Mouse (Mus musculus) mature B cell (primary cell): ENCODE results near the gene Hoxa6.

Experiments used
- in situ Hi-C: fragments of 300-500 bp; cut with MboI; formaldehyde crosslinking; loops from 2 replicates; pipeline ENCODE4 v1.14.3; 2019

Hoxa6 gene

DNA sequence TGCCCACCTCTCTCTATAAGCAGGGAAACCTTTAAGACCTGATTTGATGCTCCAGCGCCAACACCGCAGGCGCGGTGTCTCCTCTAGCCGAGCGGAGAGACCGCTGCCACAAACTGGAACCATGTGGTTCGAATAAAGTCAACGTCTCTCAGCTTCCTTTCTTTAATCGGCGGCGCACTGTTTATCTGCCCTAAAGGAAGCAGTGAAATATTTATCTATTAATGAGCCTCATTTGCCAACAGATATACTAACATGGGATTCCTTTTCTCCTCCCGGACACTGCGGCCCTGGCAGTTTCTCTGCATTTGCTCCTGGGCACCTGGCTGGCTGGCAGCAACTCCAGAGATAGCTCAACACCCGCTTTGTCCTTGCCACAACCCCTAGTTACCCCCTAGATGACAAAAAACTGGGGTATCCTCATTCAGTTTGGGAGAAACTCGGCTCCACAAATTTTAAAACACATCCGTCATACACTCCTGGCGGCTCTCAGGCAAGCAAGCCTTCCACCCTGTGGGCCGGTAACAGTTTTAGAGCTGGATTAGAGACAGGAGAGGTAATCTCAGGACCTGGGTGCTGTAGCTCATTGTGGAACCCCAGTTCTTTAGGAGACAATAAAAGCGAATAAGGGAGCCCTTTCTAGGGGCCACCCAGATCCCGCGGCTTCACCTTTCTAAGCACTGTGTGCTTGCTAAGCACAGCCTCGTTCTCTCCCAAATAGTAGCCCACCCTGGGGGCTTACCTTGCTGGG lies 9.5 kb upstream of the Hoxa6 start:
- in situ Hi-C loops, result no loop called here

DNA sequence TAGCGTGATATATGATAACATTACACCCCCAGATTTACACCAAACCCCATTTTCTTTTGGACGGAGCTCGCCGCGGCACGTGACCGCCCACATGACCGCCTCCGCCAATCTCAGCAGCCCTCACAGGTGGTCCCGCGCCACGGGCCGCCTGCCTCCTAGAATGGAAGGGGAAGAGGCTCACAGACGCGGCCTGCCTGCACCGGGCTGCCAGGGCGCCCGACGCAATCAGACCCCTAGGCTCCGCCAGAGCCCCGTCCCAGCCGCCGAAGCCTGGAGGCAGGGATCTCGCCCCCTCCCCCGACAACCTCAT lies 8.9 kb upstream of the Hoxa6 start:
- in situ Hi-C loops, result no loop called here

DNA sequence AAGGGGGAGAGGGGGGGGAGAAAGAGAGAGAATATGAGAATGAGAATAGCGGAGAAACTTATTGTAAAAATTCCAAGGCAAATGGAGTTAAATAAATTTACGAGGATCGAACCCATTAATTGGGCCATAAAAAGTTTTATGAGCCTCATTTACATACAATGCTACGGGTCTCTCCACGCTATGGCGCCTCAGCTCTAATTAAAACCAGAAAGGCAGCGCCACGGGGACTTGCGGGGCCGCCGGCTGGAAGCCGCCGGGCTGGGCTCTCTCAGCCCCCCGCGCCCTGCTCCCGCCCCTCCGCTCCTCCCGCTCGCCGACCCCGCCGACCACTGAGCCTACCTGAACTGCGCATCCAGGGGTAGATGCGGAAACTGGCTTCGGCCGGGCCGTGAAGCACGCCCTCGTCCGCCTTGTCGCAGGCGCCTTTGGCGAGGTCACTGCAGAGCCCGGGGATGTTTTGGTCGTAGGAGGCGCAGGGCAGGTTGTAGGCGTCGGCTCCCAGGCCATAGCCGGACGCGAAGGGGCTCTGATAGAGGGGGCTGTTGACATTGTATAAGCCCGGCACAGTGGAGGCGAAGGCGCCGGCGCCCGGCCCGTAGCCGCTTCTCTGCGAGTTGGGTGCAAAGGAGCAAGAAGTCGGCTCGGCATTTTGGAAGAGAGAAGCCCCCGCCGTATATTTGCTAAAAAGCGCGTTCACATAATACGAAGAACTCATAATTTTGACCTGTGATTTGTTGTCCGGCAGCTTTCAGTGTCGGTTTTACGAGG lies 8.4 kb upstream of the Hoxa6 start:
- in situ Hi-C loops, result no loop called here

DNA sequence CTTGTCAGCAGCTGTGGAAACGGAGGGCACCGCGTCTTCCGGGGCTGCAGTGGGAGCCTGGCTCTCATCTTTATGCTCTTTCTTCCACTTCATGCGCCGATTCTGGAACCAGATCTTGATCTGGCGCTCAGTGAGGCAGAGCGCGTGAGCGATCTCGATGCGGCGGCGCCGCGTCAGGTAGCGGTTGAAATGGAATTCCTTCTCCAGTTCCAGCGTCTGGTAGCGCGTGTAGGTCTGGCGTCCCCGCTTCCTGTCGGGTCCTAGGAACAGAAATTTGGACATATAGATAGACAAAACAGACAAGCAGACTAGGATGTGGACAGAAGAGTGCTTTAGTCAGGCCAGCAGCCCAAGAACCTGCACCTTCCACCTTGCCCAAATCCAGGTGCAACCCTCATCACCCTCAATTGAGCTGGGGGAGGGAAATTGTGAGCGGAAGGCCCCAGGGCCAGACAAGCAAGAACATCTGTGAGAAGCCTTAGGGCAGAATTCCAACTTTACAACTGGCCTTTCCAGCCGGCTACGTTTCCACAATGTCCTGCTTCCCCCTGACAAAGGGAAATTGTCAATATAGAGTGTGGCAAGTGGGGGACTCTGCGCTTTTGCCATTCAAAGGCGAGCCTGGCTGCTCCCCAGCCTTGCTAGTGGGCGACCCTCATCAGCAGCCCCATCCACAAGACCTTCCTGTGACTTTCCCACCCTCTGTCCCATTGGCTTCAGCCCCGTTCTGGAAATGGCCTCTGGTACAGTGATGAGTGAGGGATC lies 7.4 kb upstream of the Hoxa6 start:
- in situ Hi-C loops, result no loop called here

DNA sequence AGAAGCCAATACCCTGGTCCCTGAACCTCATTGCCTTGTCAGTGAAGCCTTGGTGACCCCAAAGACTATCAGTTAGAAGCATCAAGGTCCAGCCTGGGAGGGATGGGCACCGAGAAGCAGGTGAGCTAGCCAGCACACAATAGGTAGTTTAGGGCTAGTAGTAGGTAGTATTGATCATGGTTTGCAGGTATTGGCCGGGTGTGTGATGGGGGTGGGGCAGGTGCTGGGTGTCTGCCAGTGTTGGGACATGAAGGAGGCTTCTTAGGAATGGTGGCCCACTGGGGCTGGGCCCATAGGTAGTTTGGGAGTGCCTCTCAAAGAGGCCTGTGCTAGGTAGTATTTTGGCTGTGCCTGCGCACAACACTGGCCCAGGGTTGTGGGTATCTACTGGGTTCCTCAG lies 6.5 kb upstream of the Hoxa6 start:
- in situ Hi-C loops, result no loop called here

DNA sequence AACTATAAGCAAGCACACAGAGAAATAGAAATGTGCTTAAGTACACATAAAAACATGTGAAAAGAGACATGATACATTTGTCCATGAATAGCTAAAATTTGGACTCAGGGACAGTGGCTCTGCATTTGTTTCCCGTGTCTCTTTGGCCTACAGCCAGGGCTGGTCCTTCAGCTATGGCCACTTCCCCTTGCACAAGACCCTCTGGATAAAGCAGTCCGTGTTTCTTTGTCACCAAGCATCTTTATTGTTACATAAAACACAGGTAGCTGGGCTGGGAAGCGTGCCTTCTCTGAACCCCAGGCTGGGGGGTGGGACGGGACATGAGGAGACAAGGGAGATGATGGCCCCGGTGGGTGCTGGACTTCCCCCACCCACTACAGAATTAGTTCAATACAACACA lies 5.7 kb upstream of the Hoxa6 start:
- in situ Hi-C loops, result no loop called here

DNA sequence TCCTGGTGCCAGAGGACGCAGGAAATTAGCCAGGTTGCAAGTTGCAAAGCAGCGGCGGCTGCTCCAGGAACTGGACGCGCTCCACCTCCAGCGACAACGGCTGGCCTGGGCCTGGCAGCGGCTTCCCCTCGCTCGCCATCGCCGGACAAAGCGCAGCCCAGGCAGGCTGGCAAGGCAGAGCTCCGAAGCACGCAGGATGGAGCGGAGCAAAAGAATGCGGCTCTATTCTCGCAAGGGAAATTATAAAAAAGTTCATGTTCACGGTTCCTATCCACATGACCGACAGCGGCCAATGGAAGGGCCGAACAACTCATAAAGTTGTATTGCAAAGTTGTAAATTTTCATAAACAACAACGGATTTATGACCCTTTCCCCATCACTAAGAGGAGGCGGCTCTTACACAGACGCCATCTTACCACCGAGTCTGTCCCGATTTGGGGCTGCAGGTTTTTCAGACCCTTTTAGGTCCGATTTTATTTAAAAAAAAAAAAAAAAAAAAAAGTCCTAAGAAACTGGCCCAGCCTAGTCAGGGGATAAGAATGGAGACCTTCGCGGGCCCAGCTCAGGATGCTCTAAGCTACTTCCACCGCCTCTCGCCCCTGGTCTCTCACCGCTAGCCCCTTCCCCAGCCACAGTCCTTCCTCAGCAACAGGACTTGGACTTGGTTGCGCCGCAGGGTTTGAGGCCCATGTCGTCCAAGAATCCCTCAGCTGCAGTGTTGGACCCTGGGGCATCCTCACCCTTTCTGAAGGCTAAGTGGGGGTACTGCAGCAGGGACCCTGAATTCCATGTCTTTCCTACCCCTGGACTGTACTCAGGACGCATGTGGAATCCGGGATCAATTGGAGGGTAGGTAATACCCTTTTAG lies 4.8 kb upstream of the Hoxa6 start, which contains the start of the genes Hoxa3 and Gm28308:
TSS of gene Hoxa3 (minus strand) at position 218 of the 868 bp plus-strand sequence.
TSS of gene Gm28308 (minus strand) at position 221 of the 868 bp plus-strand sequence.
- in situ Hi-C loops, result no loop called here

DNA sequence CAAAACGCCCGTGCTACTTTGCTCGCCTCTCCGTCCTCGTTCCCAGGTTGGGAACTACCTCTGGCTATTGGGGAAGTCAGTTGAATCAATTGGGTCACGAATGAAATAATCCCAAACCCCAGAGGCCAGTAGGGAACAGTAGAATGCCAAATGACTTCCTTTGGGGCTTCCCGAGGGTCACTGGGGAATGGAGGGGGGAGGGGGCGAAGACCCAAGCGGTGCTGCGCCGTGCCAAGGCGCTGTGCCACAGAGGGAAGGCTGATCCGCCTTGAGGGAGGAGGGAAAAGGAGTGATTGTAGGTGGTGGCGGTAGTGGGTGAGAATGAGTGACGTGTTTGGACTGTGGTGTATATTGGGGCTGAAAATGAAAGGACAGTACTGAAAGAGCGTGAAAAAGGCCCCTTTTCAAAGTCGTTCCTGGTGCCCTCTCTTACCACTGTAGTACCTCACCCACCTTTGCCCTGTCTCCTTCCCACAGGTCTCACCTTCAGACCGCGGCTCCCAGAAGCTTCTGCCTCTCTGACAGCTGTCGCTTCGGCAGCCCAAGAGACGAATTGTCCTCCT lies 4.1 kb upstream of the Hoxa6 start:
- in situ Hi-C loops, result no loop called here

DNA sequence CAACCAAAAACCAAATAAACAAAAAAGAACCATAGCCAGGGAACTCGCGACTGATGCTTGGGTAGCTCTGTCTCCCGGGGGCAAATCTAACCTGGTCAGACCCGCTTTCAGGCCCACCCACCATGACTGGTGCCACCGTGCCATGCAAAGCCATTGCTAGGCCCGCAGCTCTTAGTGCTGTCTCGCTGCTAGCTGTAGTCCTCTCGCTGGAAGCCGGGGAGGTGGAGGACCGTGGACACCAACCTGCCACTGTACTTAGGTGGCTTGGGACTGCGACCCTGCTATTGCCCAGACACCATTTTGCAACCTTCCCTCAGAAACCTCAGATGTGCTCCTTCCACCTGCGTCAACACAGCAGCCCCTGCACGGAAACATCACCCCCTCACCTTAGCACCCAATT lies 3.4 kb upstream of the Hoxa6 start:
- in situ Hi-C loops, result no loop called here

DNA sequence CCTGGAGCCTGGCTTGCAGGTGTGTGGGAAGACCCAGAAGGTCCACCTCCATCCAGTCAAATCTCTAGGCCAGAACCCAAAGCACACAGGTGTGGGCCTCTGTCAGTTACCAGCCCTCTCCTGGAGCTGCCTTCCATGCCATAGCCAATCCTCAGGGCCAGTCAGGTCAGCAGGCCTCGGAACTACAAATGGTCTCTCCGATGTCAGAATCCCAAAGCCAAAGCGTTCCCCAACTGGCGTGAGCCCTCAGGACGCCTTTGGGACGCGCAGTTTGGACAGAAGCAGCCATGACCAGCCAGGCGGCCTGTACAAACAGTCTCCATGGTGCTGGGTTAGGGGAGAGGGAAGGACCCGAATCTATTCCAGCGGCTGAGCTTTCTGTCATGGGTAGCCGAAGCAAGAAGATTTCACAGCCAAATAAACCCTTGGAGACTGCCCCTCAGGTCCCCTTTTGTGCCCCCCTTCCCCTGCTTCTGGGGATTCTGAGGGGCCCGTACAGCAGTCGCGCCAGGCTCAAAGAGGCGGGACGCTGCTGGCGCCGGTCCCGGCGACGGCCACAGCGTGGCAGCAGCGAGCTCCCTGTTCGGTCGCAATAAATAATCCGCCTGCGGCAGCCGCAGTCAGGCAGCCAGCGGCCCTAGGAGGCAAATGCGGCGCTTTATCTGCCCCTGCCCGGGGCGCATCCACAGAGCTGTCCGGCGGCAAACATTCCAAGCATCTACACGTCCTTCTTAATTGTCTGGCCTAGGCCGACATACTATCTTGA lies 2.8 kb upstream of the Hoxa6 start:
- in situ Hi-C loops, result no loop called here

DNA sequence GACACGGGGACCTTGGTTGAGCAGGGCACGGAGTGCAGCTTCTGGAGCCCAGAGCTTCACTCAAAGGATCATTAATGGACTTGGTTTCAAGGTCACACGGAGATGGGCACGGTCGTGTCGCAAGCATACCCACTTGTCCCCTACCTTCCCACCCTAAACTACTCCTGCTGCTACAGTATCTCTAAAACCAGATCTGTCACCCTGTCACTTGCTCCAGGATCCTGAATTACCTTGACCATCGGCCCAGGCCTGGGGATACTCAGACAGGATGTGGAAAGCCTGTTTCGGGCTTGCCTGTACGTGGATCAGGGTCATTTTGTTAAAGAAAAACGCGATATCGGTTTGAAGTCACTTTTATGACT lies 1.1 kb upstream of the Hoxa6 start:
- in situ Hi-C loops, result no loop called here

DNA sequence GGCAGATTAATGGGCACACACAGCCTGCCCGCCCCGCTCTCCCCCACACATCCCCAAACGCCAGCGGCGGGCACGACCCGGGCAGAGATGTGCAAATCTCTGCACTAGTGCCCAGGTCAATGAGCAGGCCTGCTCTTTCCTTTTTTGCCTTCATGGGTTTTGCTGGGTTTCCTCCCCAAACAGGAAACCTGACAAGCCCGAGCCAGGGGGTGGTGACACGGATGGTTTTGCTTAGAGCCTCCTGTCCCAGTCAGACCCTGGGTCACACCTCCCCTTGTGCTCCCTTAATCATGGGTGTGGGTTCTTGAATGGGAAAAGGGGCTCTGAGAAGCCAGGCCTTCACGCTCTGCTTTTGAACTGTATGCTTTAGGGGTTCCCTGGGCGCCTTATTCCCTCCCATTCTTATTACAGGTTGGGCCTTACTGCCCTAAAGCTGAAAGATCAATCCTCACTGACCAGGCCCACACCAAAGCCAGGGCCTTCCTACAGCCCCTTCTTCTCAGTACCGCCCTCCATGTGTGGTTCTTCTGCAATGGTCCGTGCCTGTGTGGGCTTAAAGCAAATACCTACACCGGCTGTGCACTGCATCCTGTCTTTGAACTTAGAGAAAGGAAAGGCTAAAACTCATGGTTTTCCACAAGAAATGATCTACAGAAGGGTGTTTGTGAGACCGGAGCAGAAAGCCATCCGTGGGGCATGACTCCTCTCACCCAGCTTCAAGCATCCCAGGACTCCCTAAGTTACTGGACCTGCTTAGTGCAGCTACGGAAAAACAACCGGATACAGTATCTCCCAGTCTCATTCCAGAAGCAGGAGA lies 554 bp upstream of the Hoxa6 start:
- in situ Hi-C loops, result no loop called here

DNA sequence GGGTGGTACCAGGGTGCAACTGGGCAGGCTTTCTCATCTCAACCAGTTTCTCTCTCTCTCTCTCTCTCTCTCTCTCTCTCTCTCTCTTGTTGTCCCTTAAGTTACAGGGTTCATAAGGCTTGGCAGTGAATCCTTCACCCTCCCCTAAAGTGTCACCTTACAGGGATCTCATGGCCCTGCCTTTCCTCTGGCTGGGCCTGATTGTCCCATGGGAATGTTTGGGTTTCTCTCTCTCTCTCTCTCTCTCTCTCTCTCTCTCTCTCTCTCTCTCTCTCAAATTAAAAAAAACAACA lies 892 bp downstream of the Hoxa6 start:
- in situ Hi-C loops, result no loop called here

DNA sequence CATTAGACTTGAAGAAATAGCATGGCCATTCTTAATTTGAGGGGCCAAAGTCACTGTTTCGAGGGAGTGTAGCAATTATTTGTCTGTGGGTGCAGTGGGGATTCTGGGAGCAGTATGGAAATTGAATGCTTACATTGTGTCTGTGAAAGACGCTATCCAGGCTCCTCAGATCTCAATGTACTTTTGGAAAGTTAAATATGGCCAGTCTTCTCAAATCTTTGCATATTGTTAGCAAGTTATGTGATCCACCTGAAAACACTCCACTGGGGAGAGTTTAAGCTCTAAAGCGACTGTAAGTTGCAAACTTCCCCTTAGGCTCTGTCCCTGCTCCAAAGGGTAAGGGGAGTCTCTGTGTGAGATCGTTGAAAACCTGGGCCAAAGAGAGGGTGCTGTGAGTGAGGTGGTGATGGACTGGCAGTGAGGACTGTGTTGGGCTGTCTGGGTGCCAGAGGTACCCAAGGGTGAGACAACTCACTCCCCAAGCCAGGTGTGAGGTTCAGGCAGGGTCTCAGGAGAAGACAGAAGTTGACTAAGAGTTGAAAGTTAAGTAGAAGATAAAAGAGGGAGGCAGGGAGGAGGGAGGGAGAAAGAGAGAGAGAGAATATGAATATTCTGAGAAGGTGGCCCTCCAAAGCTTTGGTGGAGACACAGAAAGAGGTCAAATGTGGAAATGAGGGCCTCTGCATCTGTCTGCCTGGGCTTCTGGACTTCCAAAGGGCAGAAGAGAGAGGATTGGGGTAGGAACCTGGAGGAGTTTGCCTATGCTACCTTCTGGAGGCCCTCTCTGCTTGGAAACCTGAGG lies 1.4 kb downstream of the Hoxa6 start:
- in situ Hi-C loops, result no loop called here

DNA sequence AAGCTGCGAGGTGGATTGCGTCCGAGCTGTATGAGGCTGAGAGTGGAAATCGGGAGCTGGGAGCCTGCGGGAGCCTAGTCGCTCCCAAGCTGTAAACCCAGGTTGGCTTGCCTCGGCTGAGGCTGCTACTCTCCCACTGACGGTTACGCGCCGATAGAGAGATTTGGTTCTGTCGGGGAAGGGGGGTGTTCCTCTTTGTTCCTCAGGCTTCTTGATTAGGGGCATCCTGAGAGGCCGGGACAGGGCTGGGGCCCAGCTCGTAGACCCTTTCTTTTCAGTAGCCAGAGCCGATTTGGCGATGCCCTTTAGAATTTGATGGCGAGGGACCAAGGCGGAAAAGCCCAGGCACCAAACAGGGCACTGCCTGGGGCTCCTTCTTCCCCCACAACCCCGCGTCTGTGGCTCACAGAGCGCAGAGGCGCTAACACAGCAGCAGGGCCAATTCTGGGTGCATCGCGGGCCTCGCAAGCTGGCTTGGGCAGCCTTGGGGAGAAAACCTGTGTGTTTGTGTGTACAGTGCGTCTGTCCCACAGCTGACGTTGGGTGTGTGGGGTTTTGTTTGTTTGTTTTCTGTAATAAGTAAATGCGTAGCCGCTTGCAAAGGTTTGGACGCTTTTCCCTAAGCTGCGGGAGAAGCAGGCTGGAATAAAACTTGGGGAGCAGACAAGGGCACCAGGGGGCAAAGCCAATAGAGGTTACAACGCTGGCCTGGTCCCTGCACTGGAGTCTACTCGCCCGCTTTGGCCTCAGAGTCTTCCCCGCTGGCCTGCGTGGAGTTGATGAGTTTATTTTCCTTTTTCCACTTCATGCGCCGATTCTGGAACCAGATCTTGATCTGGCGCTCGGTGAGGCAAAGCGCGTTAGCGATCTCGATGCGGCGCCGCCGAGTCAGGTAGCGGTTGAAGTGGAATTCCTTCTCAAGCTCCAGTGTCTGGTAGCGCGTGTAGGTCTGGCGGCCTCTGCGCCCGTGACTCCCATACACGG lies 2.6 kb downstream of the Hoxa6 start:
- in situ Hi-C loops, result no loop called here

DNA sequence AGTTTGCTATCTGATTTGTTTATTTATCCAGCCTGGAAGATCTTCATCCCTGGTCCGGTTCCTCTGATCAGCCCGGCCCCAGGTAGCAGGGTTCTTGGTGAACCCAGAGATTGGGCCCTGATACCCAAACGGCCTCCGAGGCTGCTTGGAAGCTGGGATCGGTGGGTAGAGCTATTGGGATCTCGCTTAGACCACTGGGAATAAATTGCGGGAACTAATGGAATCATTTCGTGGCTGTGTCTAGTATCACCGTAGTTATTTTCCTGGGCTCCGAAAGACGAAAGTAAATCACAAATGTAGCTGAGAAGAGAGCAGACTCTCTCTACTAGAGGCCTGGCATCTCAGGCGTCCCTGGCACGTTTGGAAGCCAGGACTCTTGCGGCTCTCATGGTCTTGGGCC lies 3.3 kb downstream of the Hoxa6 start:
- in situ Hi-C loops, result no loop called here

DNA sequence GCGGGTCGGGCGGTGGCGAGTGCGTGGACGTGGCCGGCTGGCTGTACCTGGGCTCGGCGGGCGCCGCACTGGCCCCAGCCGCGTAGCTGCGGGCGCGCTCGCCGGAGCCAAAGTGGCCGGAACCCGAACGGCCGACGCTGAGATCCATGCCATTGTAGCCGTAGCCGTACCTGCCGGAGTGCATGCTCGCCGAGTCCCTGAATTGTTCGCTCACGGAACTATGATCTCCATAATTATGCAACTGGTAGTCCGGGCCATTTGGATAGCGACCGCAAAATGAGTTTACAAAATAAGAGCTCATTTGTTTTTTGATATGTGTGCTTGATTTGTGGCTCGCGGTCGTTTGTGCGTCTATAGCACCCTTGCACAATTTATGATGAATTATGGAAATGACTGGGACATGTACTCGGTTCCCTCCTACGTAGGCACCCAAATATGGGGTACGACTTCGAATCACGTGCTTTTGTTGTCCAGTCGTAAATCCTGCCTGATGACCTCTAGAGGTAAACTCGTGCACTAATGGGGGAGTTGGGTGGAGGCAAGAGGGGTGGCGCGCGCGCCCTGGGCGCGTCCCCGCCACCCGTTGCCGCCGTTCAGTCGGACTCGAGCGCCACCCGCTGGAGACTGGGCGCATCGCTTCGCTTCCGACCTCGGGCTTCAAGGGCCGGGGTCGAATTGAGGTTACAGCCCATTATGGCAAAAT lies 4.3 kb downstream of the Hoxa6 start, which contains the start of gene Hoxa5:
TSS of gene Hoxa5 (minus strand) at position 538 of the 703 bp plus-strand sequence.
- in situ Hi-C loops, result no loop called here
